Mouse (Mus musculus) neural tube, embryonic 12.5 days (tissue): ENCODE measurements around the gene Nlrc5. TPM values are rescaled to one million over a fixed set of nuclear protein-coding genes. Genes with fewer than 3 reads are reported as not detected.
A peak's percentile ranks its signal among the peaks of the same experiment; 100 is the strongest.

Source experiments
- ATAC-seq: fragments of 200-750 bp; cut with Nextera tagmentation; 2 replicates; pipeline ENCODE4 v1.8.0; 2017; ENCODE audit warnings: low read depth, mild to moderate bottlenecking, moderate TSS enrichment, moderate library complexity; ENCODE audit not compliant: low FRiP score
- H3K27ac ChIP-seq: fragments of 300-500 bp; sonication (generic); 2 replicates; pipeline ENCODE4 v1.5.1; 2016
- H3K27me3 ChIP-seq: fragments of 300-500 bp; sonication (generic); replicated peaks from 2 replicates; pipeline ENCODE4 v1.6.1; 2016; ENCODE audit warnings: mild to moderate bottlenecking
- H3K36me3 ChIP-seq: fragments of 300-500 bp; sonication (generic); 2 replicates; pipeline ENCODE4 v1.6.1; 2016; ENCODE audit warnings: mild to moderate bottlenecking
- H3K4me1 ChIP-seq: fragments of 300-500 bp; sonication (generic); 2 replicates; pipeline ENCODE4 v1.6.1; 2016
- H3K4me2 ChIP-seq: fragments of 300-500 bp; sonication (generic); replicated peaks from 2 replicates; pipeline ENCODE4 v1.6.1; 2016; ENCODE audit warnings: mild to moderate bottlenecking
- H3K4me3 ChIP-seq: fragments of 300-500 bp; sonication (generic); 2 replicates; pipeline ENCODE4 v1.5.1; 2016
- H3K9ac ChIP-seq: fragments of 300-500 bp; sonication (generic); 2 replicates; pipeline ENCODE4 v1.6.1; 2016; ENCODE audit warnings: mild to moderate bottlenecking
- H3K9me3 ChIP-seq: fragments of 300-500 bp; sonication (generic); 2 replicates; pipeline ENCODE4 v1.6.1; 2016; ENCODE audit warnings: mild to moderate bottlenecking
- WGBS: fragments of 180-500 bp; shearing (Covaris S2); methylation state at CpG from one replicate; pipeline ENCODE4 v1.1.7; 2016; 5-methylcytosine and 5-hydroxymethylcytosine counted together
- polyA plus RNA-seq: library from polyadenylated mRNA; unstranded; fragments of >200 nt; fragmentation: Nextera tagmentation; extraction: Ambion mirVana; gene quantifications from 2 replicates; pipeline ENCODE4 v1.2.1, GENCODE M21; 2016

The Nlrc5 gene
- polyA plus RNA-seq, 1 experiment from 2014 or later: 0.39 TPM

DNA sequence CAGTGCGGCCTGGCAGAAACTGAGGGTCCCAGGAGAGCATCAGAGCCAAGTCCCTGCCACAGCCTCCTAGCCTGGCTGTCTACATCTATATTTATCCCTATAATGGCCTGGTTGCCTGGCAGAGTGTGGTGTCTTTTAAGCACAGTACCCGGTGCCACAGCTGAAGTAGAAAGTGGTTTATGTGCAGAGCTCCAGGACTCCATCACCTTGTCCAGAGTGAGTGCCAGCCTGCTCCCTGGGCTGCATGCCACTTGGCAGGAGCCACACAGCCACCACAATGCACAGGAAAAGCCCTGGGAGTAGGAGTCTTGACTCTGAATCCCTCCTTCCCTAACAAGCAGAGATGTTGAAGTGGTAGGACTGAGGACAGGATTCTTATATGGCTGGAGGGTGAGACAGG is 103.3 kb downstream of the Nlrc5 start:
- peaks cover 22% of the 10 kb centered on the region for H3K4me1 ChIP-seq
- H3K9me3 ChIP-seq: no peaks in the 10 kb centered on the region
- no peaks in the 10 kb centered on the region for H3K36me3 ChIP-seq
- ATAC-seq: no peak
- H3K27ac ChIP-seq: no peak overlapping the region
- no peak overlapping the region for H3K4me2 ChIP-seq
- no peak overlapping the region for H3K9ac ChIP-seq
- peaks cover 29% of the 10 kb centered on the region for H3K27me3 ChIP-seq
- H3K4me3 ChIP-seq: no peak overlapping the region
- 85% methylated on average over 2 of the region's 2 CpGs for WGBS

DNA sequence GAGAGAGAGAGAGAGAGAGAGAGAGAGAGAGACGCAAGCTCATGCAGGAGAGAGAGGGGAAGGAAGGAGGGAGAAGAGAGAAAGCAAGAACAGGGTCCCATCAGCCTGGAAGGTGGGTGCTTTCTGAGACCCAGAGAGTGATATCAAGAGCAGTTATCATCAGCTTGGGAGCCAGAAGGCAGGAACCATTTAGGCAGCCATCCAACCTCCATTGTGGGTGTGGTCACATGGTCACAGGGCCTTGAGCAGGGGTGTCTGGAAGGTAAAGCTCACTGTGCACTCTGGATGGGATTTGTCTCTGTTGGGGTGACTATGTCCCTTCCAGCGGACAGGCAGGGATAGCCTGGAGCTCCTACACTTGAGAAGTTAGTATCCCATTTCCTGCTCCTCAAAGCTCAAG is 105.9 kb downstream of the Nlrc5 start:
- WGBS: 93% methylated on average over 2 of the region's 2 CpGs

DNA sequence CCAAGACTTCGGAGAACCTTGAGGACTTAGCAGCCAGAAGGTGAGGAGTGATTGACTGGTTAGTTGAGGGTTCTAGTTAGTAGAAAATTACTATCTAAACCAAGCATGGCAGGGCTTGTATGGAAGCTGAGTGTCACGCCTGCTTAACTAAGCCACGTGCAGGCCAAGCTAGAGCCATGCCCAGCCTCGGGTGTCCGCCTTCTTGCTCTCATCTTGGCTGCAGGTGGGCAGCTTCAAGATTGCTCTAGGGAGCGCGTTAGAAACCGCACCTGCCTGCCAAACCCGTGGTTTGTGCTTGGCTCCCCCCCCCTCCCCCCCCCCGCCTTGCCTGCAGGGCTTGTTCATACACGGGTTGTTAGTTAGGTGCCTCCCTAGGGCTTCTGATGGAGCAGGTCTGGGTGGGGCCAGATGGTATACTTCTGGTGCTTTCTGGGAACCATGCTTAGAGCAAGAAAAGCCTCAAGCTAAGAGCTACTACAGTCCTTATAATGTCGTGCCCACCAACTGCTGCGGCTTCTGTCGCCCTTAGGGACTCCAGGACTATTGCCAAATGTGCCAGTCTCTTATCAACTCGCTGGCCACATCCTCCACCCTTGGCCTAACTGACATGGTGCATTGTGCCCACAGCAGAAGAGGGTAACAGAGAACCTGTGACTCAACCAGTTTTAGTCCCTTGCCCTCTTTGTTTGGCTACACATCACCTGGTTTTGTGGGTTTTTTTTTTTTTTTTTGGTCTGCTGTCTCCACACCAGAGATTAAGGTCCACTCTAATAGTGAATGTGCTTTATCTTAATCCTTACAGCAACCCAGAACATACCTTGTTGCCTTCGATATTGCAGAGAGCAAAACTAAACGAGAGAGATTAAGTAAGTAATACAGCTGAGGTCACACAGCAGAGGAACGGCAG is 107.0 kb downstream of the Nlrc5 start:
- Histone ChIP-seq H3K36me3 (no peaks in the 10 kb centered on the region), H3K9me3 (no peaks in the 10 kb centered on the region), H3K9ac (no peak overlapping the region), H3K27me3 (peaks cover 6% of the 10 kb centered on the region; the same call in 1 of the 2 replicates), H3K27ac (no peak overlapping the region), H3K4me3 (no peak overlapping the region), H3K4me1 (no peaks in the 10 kb centered on the region), H3K4me2 (no peak overlapping the region)
- 80% methylated on average over 18 of the region's 18 CpGs for WGBS
- ATAC-seq: no peak

More for the DNA sequence above, 105.9 kb downstream of the Nlrc5 start:
- Histone ChIP-seq H3K4me1 (0 out of 2 replicates have a peak, but pooled peaks cover 4% of the 10 kb centered on the region), H3K4me3 (no peak overlapping the region), H3K36me3 (no peaks in the 10 kb centered on the region), H3K27ac (no peak overlapping the region), H3K9ac (no peak overlapping the region), H3K27me3 (peaks cover 6% of the 10 kb centered on the region; the same call in 1 of the 2 replicates), H3K9me3 (no peaks in the 10 kb centered on the region), H3K4me2 (no peak overlapping the region)
- ATAC-seq: no peak

DNA sequence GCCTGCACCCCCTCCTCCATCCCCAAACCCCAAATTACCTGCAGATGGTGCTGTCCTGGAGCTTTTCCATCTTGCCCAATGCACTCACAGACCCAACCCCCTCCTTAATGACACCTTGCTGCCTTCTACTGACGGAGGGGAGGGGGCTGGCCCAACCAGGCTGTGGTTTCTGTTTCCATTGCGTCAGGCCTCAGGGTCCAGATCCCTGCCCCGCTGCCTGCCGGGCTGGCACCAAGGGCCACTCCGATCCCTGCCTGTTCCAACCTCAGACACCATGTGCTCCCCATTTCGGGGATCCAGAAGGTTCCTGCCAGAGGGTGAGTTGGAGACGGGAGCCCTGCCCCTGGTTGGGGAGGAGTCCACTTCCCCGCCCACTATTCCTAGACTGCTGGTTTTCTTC is 109.8 kb downstream of the Nlrc5 start:
- Histone ChIP-seq H3K4me1 (no peaks in the 10 kb centered on the region), H3K4me3 (no peak overlapping the region), H3K4me2 (no peak overlapping the region), H3K36me3 (no peaks in the 10 kb centered on the region), H3K9me3 (no peaks in the 10 kb centered on the region), H3K27ac (no peak overlapping the region), H3K9ac (no peak overlapping the region), H3K27me3 (no peaks in the 10 kb centered on the region)
- no peak for ATAC-seq
- WGBS: 66% methylated on average over 8 of the region's 8 CpGs

DNA sequence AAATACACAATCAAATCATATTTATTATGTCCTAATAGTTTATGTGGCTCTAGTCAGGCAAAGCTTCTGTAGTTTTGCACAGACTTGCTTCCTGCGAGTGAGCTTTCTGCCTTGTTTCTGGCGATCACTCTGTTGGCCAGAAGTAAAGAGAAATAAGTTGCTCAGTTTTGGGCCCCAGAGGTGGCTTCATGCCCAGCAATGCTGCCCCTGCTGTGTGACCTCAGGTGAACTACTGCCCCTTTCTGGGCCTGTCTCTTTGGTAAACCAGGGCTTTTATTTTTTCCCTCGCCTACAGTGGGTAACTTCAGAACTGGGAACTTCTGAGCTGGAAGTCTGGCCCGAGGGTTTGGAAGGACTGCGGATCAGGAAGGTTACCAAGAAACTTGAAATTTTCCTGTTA is 114.9 kb downstream of the Nlrc5 start:
- H3K9me3 ChIP-seq: no peaks in the 10 kb centered on the region
- no peak overlapping the region for H3K27ac ChIP-seq
- 78% methylated on average over 5 of the region's 5 CpGs for WGBS
- no peak overlapping the region for H3K4me2 ChIP-seq
- H3K4me1 ChIP-seq: peaks cover 23% of the 10 kb centered on the region
- ATAC-seq: no peak
- no peaks in the 10 kb centered on the region for H3K36me3 ChIP-seq
- H3K9ac ChIP-seq: no peak overlapping the region
- no peak overlapping the region for H3K4me3 ChIP-seq
- H3K27me3 ChIP-seq: no peaks in the 10 kb centered on the region; the same call in 1 of the 2 replicates

DNA sequence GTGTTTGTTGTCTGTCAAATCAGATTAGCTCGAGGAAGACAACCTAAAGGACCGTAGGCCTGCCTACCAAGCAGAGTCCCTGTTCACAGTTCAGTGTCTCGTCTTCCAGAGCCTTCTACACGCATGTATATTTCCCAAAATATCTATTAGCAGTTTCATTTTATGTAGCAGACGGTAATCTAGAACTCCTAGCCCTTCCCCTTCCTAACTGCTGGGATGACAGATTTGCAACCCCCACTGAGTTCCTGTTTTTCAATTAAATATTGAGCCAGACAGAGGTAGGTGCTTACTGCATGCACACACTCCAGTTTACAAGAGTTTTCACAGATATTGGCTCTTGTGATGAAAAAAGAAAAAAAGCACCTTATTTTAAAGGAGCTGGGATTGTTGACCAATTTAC is 115.3 kb downstream of the Nlrc5 start:
- no peak overlapping the region for H3K9ac ChIP-seq
- no peak overlapping the region for H3K4me2 ChIP-seq
- no peaks in the 10 kb centered on the region for H3K9me3 ChIP-seq
- no peaks in the 10 kb centered on the region for H3K36me3 ChIP-seq
- no peak overlapping the region for H3K27ac ChIP-seq
- no peak for ATAC-seq
- peaks cover 23% of the 10 kb centered on the region for H3K4me1 ChIP-seq
- no peaks in the 10 kb centered on the region; the same call in 1 of the 2 replicates for H3K27me3 ChIP-seq
- WGBS: 72% methylated on average over 5 of the region's 5 CpGs
- no peak overlapping the region for H3K4me3 ChIP-seq

- Histone ChIP-seq H3K27me3 (no peaks in the 10 kb centered on the region; the same call in 1 of the 2 replicates), H3K4me2 (no peak overlapping the region), H3K4me1 (peaks cover 23% of the 10 kb centered on the region), H3K4me3 (no peak overlapping the region), H3K36me3 (no peaks in the 10 kb centered on the region), H3K9me3 (no peaks in the 10 kb centered on the region), H3K27ac (no peak overlapping the region), H3K9ac (no peak overlapping the region)
- WGBS: 86% methylated on average over 5 of the region's 5 CpGs
- ATAC-seq: no peak
Measured at GRCm38 (mm10) chr8:94549998-94550397, 115.8 kb downstream of the Nlrc5 start.

DNA sequence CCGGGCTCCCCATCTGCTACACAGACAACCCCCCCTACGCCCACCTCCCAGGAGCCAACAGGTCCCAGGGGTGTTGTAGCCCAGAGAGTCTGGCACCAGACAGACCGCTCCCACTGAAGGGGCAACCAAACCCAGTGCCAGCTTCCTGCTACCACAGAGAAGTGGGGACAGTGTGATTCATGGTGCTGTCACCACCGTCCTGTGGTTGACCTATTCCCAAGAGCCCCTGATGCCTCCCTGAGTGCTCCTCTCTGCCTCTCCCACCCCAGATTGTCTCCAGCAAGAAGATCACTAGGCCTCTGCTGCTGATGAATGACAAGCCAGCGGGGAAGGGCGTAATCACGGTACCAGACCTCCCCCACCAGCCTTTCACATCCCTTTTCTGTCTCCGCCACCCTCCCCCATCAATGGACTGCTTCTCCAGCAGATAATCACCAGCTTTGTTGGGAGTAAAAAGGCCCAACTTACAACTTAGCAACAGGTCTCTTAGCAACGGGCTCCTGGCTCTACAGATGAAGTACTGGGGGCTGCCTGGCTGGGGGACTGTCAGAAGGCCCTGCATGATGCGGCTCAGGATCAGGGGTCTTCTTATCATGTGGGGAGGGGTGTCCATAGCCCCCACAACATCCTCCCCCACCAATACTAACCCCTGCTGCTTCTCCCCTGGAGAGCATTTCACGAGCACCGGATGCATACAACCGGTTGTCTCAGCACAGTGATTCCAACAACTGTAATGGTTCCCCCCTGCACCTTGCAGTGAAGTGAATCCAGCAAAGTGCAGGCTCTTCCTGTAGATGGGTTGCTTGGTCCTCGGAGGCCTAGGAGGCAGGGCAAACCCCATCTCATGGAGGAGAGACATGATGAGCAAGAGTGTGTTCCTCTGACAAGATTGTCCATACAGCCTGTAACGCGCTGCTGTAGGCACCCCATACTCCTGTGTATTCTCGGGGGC is 117.6 kb downstream of the Nlrc5 start:
- no peak overlapping the region for H3K9ac ChIP-seq
- H3K4me1 ChIP-seq: peaks cover 23% of the 10 kb centered on the region
- no peak overlapping the region for H3K4me3 ChIP-seq
- H3K27me3 ChIP-seq: no peaks in the 10 kb centered on the region; the same call in 1 of the 2 replicates
- H3K27ac ChIP-seq: no peak overlapping the region
- peak overlapping the region; percentile 22 for H3K4me2 ChIP-seq
- WGBS: 23% methylated on average over 17 of the region's 17 CpGs
- no peaks in the 10 kb centered on the region for H3K9me3 ChIP-seq
- H3K36me3 ChIP-seq: no peaks in the 10 kb centered on the region
- peak; percentile 93 for ATAC-seq

- H3K4me2 ChIP-seq: no peak overlapping the region
- no peak for ATAC-seq
Measured at GRCm38 (mm10) chr8:94552696-94553095, 118.5 kb downstream of the Nlrc5 start.

DNA sequence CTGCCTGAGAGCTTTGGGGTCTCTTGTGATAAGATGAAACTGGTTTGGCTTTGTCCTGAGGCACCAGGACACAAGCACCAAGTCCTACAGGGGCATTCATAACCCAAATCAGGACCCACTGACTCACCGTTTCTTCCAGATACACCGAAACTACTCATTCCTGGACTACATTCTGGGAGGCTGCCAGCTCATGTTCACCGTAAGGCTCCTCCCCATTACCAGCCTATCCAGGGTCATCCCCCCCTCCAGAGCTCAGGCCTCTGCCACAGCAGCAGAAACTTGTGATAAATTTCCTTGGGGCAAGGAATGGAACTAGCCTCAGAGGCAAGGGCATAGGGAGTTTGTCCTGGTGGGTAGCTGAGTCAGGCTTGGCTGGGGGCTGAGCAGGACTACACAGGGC is 123.1 kb downstream of the Nlrc5 start:
- WGBS: 83% methylated on average over 3 of the region's 3 CpGs
- H3K4me3 ChIP-seq: no peak overlapping the region

More at GRCm38 (mm10) chr8:94552696-94553095, 118.5 kb downstream of the Nlrc5 start:
- H3K4me3 ChIP-seq: no peak overlapping the region
- H3K27ac ChIP-seq: no peak overlapping the region
- H3K9ac ChIP-seq: no peak overlapping the region
- peaks cover 23% of the 10 kb centered on the region for H3K4me1 ChIP-seq
- no peaks in the 10 kb centered on the region for H3K9me3 ChIP-seq
- no peaks in the 10 kb centered on the region; the same call in 1 of the 2 replicates for H3K27me3 ChIP-seq
- 91% methylated on average over 2 of the region's 2 CpGs for WGBS
- H3K36me3 ChIP-seq: no peaks in the 10 kb centered on the region

DNA sequence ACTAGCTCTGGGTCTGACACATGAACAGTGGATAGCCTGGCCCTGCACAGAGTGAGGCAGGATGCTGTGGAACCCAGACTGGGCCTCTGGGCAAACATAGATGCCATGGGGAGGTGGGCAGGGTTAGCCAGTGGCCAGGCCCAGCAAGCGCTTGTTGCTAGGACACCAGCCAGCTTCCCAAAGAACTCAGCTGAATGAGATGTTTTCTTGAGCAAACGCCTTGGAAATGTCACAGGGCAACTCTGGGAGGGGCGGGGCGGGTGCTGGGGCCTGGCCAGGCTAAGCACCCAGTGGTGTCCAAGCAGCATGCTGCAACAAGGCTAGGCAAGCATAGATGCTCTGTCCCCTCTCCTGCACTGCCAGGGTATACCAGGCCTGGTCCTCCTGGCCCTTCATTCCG is 127.1 kb downstream of the Nlrc5 start:
- ATAC-seq: peak; percentile 85
- H3K4me2 ChIP-seq: no peak overlapping the region; the same call in 1 of the 2 replicates
- H3K36me3 ChIP-seq: no peaks in the 10 kb centered on the region
- H3K4me1 ChIP-seq: peaks cover 14% of the 10 kb centered on the region
- H3K27ac ChIP-seq: no peak overlapping the region
- WGBS: 27% methylated on average over 5 of the region's 5 CpGs
- no peak overlapping the region for H3K9ac ChIP-seq
- H3K9me3 ChIP-seq: no peaks in the 10 kb centered on the region
- H3K4me3 ChIP-seq: no peak overlapping the region
- peaks cover 9% of the 10 kb centered on the region; the same call in 1 of the 2 replicates for H3K27me3 ChIP-seq

More for the DNA sequence above, 123.1 kb downstream of the Nlrc5 start:
- Histone ChIP-seq H3K36me3 (no peaks in the 10 kb centered on the region), H3K9me3 (no peaks in the 10 kb centered on the region), H3K27me3 (peaks cover 4% of the 10 kb centered on the region), H3K4me1 (peaks cover 20% of the 10 kb centered on the region), H3K9ac (no peak overlapping the region), H3K4me2 (no peak overlapping the region), H3K27ac (no peak overlapping the region)
- ATAC-seq: no peak

- Histone ChIP-seq H3K9me3 (no peaks in the 10 kb centered on the region), H3K4me1 (peaks cover 27% of the 10 kb centered on the region), H3K27ac (no peak overlapping the region), H3K27me3 (peaks cover 9% of the 10 kb centered on the region; the same call in 1 of the 2 replicates), H3K9ac (no peak overlapping the region), H3K4me3 (no peak overlapping the region), H3K4me2 (no peak overlapping the region), H3K36me3 (no peaks in the 10 kb centered on the region)
- no peak for ATAC-seq
Measured at GRCm38 (mm10) chr8:94564421-94564820, 130.3 kb downstream of the Nlrc5 start.
